Mouse (Mus musculus): Measurements from ENCODE around the gene Cmc2.

Gene Cmc2

DNA sequence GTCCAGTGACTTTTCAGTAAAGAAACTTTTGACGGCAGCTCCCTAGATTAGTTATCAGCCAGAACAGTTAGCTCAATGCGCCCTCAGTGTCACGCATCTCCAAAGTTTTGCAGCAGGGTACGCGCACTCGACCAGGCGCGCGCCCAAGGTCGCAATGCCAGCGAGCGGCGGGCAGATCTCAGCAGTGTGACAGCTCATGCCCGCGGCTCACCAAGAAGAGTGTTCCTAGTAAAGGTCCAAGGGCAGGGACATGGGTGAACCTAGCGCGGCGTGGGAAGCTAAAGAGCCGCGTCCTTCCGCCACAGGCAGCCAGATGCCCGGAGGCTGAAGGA, 284 bp downstream of the Cmc2 start:
- in situ Hi-C loops (cut with MboI, MseI), result no loop called here

DNA sequence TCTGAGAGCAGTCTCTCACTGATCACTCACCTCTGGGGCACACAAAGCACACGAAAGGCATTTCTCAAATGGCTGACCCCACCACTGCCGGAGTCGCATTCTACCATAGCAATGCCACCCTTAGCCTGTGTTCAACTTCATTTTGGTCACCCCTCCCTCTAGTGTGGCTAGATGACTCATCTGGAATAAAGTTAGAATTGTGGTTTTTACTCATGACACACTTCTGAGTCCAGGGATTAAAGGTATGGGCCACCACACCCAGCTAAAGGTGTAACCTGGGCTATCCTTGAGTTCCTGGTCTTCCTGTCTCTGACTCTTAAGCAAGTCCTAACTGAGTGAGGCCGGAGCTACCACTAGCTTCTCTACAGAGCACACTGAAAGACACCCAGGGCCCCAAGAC, 15.4 kb downstream of the Cmc2 start:
- in situ Hi-C loops (cut with MboI, MseI), result no loop called here

GRCm38 (mm10) chr8:116905252-116905651, 16.0 kb downstream of the Cmc2 start:
- in situ Hi-C loops (cut with MboI, MseI), result no loop called here

DNA sequence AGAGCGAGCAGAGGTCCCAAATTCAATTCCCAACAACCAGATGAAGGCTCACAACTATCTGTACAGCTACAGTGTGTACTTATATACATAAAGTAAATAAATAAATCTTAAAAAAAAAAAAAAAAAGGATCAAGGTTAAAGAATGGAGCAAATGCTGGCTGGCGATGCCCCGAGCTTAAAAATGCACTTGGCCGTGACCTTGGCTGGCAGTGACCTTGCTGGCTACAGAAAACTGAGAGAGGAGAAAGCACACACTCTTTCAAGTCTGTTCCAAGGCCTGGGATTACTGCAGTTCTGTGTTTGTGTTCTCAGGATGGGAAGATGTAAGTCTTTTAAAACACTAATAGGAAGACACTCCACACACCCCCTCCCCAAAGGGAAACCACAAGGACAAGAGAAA, 16.5 kb downstream of the Cmc2 start:
- in situ Hi-C loops (cut with MboI, MseI), result no loop called here

GRCm38 (mm10) chr8:116895521-116895920, 25.7 kb downstream of the Cmc2 start:
- in situ Hi-C loops (cut with MboI, MseI), result no loop called here

GRCm38 (mm10) chr8:116893938-116894337, 27.3 kb downstream of the Cmc2 start:
- in situ Hi-C loops (cut with MboI, MseI), result no loop called here

- in situ Hi-C loops (cut with MboI, MseI), result no loop called here
These were observed 28.6 kb downstream of the Cmc2 start for GRCm38 (mm10) chr8:116892636-116893035.

DNA sequence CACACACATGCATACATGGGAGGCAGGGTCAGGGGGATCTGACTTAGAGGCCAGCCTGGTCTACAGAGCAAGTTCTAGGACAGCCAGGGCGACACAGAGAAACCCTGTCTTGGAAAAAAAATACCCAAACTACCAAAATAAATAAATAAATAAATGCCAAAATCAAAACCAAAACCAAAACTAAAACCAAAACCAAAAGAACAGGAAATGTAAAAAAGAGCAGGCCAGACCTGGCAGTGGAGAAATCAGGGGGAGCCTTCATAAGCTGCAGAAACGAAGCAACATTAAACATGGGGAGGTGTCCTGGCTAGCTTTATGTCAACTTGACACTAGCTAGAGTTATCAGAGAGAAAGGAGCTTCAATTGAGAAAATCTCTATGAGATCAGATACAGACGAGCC, 29.1 kb downstream of the Cmc2 start:
- in situ Hi-C loops (cut with MboI, MseI), result no loop called here

DNA sequence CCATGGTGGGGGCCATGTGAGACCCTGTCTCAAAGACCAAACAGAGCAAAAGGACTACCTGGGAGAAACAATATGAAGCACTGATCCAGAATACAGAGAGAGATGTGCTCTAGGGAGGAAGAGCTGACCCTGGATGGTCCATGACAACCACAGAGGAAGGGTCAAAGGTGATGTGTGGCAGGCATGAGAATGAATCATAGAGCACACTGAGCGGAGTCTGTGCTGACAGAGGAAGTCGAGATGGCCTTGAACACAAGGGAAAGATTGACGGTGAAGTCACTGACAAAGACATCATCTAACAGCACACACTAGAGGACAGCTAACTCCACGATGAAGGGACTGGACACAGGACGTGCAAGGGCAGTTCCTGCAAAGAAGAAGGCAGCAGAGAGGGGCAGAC, 29.8 kb downstream of the Cmc2 start:
- in situ Hi-C loops (cut with MboI, MseI), result no loop called here

GRCm38 (mm10) chr8:116887813-116888212, 33.4 kb downstream of the Cmc2 start:
- in situ Hi-C loops (cut with MboI, MseI), result no loop called here

DNA sequence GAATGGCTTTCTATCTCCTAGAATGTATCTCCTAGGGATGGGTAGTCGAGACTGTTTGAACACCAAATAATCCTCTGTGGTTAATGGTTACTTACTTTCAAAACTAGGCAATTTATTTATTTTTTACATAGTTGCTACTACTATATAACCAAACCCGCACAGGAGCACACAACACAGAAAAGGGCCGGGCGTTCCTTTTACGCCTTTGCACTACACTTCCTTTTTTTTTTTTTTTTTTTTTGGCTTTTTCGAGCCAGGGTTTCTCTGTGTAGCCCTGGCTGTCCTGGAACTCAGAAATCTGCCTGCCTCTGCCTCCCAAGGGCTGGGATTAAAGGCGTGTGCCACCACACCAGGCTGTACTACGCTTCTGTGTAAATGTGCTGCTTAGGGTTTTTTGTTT, 39.9 kb downstream of the Cmc2 start:
- in situ Hi-C loops (cut with MboI, MseI), result no loop called here

- in situ Hi-C loops (cut with MboI, MseI), result no loop called here
These were observed 45.3 kb downstream of the Cmc2 start for GRCm38 (mm10) chr8:116875798-116876450.

GRCm38 (mm10) chr8:116873986-116874385, 47.3 kb downstream of the Cmc2 start:
- in situ Hi-C loops (cut with MboI, MseI), result no loop called here

GRCm38 (mm10) chr8:116873586-116873985, 47.7 kb downstream of the Cmc2 start:
- in situ Hi-C loops (cut with MboI, MseI), result no loop called here

DNA sequence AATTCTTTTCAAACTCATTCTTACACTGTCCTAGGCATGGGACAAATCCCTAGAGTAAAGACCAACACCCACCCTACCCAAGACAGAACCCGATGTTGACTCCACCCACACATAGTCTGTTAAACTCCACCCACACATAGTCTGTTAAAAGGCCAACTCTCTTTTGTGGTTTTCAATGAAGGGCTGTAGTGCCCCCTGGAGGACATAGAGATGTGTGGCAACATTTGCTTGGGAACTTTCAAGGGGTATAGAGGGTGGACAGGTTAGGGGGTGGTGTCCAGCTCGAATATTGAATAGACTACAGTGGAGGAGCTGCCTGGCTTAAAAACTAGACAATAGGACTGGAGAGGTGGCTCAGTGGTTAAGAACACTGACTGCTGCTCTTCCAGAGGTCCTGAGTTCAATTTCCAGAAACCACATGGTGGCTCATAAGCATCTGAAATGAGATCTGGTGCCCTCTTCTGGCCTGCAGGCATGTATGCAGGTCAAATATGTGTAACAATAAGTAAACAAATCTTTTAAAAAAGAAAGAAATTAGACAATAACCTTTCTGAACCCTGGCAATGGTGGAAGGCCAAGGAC, 48.4 kb downstream of the Cmc2 start:
- in situ Hi-C loops (cut with MboI, MseI), result no loop called here

DNA sequence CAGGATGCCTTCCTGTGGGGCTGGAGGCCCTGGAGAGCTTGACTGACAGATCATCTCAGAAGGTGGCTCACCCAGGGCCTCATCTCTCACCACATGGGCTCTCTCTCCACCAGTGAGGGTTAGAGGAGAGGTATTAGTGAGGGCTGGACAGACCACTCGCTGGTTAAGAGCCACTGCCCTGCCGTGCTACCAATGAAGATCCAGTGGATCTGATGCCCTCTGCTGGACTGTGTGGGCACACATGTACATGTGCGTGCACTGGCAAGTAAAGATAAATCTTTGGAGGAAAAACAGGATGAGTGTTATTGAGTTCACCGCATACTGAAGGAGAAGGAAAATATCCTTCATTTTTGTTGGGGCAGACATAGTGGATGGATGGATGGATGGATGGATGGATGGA, 52.6 kb downstream of the Cmc2 start:
- in situ Hi-C loops (cut with MboI, MseI), result no loop called here

DNA sequence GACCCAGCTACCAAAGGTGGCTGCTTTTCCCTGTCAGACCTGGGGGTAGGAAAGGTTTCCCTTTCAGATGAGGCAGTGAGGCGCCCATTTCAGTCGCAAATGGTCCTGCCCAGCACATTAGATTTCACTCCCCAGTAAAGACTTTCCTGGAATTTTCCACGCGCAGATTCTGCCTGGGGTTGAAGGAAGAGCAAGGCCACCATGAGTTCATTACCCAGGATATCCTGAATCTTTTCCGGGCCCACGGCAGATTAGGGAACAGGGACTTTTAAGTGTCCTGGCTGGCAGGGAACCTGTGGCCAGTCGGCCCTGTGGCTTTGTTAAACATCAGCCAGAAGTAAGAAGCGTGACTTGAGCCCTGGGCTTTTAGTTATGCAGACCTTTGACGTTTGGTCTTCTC, 53.9 kb downstream of the Cmc2 start:
- in situ Hi-C loops (cut with MboI, MseI), result no loop called here

DNA sequence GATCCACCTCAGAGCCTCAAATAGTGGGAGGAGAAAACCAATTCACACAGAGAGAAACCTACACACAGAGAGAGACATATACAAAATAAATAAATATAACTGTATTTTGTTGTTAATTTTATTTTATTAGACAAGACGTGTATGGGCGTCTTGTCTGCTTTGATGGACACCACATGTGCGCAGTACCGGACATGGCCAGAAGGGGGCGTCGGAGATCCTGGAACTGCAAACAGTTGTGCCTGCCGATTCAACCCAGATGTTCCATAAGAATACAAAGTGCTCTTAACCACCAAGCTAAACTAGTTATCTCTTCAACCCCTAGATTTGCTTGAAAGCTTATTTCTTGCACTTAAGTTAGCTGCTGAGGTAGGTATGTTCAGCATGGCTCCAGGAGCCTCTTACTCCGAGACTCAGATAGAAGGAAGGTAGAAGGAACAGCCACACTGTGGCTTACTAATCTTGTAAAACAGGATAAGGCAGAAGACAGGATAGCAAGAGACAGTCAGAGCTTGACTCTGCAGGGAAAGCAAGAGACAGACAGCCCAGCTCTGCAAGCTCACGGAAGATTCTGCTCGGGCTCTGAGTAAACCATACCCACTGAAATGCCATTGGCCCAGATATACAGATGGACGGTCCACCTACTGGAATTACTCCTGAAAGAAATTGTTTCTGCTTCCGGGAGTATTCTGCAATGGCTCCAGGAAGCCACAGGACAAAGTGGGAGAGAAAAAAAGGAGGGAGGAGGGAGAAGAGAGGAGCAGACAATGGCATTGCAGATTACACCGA, 54.9 kb downstream of the Cmc2 start:
- in situ Hi-C loops (cut with MboI, MseI), result no loop called here

DNA sequence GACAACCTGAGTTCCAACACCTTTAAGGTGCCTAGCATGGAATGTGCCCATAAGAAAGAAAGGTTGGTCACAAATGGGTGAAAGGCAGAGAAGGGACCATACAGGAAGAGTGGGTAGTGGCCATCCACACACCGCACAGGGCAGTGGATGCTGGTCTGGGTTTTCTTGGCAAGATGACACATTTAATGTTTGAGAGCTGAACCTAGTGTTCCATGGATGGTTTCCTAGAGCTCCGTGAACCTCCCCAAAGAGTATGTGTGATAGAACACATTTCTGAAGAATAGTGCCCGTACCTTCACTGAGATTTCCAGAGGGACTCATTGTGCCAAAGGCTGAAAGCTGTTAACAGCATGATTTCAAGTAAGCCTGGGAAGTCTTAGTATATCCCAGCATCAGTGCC, 56.7 kb downstream of the Cmc2 start:
- in situ Hi-C loops (cut with MboI, MseI), result no loop called here

DNA sequence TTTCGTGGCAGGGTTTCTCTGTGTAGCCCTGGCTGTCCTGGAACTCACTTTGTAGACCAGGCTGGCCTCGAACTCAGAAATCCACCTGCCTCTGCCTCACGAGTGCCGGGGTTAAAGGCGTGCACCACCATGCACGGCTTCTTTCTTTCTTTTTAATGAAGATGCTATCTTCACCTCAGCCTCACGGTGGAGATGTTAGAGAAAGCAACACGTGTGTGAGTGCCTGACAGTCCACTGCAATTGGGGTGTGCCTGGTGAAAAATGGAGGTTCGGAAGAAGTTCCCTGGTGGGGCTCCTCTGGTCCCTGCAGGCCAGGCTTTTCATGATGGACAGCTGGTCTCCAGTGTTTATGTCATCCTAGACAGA, 57.2 kb downstream of the Cmc2 start:
- in situ Hi-C loops (cut with MboI, MseI), result no loop called here

DNA sequence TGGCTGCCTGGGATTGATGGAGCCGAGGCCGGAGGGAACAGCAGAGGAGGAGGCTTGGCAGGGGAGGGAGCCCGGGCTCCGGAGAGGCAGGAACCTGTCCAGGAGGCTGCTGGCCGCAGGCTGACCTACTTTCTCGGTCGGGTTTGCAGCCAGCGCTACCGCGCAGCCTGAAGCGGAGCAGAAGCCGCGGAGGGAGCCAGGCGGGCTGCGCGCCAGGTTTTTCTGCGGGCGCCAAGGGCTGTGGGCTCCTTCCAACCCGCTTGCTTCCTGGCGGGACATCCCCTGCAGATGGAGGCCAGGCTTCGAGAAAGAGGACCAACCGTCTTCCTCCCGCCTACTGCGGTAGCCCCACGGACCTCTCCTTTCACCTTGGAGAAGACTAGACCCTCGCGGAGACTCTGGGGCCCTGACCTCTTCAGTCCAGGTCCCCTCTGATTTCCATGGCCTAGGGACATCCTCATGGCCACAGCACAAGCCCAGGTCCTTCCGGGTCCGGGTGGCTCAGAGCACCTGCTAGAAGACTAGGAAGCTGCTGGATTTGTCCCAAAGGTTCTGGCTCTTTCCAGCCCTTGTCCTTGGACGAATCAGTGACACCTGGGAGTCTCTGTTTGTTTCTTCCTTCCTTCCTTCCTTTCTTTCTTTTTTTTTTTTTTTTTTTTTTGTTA, 57.8 kb downstream of the Cmc2 start:
- in situ Hi-C loops (cut with MboI, MseI), result no loop called here

DNA sequence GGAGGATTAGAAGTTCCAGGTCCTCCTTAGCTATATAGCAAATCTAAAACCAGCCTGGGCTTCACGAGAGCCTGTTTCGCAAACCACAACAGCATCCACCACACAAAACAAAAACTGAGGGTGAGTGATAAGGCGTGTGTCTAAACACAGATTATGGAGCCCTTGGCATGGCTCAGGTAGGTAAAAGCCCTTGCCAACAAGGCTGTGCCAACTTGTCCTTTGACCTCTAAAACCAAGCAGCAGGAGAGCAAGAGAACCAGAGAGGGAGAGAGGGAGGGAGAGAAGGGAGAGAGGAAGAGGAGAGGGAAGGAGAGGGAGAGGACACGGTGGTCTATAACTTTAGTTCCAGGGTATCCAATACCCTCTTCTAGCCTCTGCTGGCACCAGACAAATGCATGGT, 59.1 kb downstream of the Cmc2 start:
- in situ Hi-C loops (cut with MboI, MseI), result no loop called here

GRCm38 (mm10) chr8:116852042-116852441, 69.2 kb downstream of the Cmc2 start:
- in situ Hi-C loops (cut with MboI, MseI), result no loop called here

All from regulatory T cell (primary cell).